Mouse (Mus musculus): ENCODE results near the gene Pfn3. TPM values are rescaled to one million over a fixed set of nuclear protein-coding genes. Genes with fewer than 3 reads are reported as not detected.

Pfn3 gene
- total RNA-seq, 1 experiment from 2014 or later: not detected

Other genes starting within 250 kb of the Pfn3 start
- 110 and 124 TPM in 2 replicates for gene Nsd1, start 205.4 kb downstream of the Pfn3 start, total RNA-seq (2017)
- gene Prelid1, start 94.7 kb downstream of the Pfn3 start, total RNA-seq (2017): 83.2 and 93.3 TPM in 2 replicates
- gene Rab24, start 93.3 kb downstream of the Pfn3 start, total RNA-seq (2017): 22.3 and 31.5 TPM in 2 replicates
- 6.2 and 9.0 TPM in 2 replicates for gene Mxd3, start 85.4 kb downstream of the Pfn3 start, total RNA-seq (2017)
- 83.6 and 85.1 TPM in 2 replicates for gene Lman2, start 52.4 kb downstream of the Pfn3 start, total RNA-seq (2017)
- gene Rgs14, start 45.5 kb downstream of the Pfn3 start, total RNA-seq (2017): 4.2 and 8.7 TPM in 2 replicates
- gene Slc34a1, start 17.0 kb downstream of the Pfn3 start, total RNA-seq (2017): not detected in 2 replicates
- not detected in 2 replicates for gene F12, start 11.6 kb upstream of the Pfn3 start, total RNA-seq (2017)
- 68.9 and 84.5 TPM in 2 replicates for gene Grk6, start 29.8 kb upstream of the Pfn3 start, total RNA-seq (2017)
- 0.27 TPM in 1 of 2 replicates, not detected in the other for gene Prr7, start 49.0 kb upstream of the Pfn3 start, total RNA-seq (2017)
- 1.1 and 5.3 TPM in 2 replicates for gene Dbn1, start 72.9 kb upstream of the Pfn3 start, total RNA-seq (2017)
- 4.6 and 12.2 TPM in 2 replicates for gene Pdlim7, start 98.4 kb upstream of the Pfn3 start, total RNA-seq (2017)
- gene Dok3, start 114.1 kb upstream of the Pfn3 start, total RNA-seq (2017): 8.3 and 9.6 TPM in 2 replicates
- 59.8 and 62.8 TPM in 2 replicates for gene Ddx41, start 121.4 kb upstream of the Pfn3 start, total RNA-seq (2017)
- 18.4 and 28.0 TPM in 2 replicates for gene Fam193b, start 155.9 kb upstream of the Pfn3 start, total RNA-seq (2017)
- gene Tmed9, start 158.5 kb upstream of the Pfn3 start, total RNA-seq (2017): 149 and 150 TPM in 2 replicates
- gene B4galt7, start 184.7 kb upstream of the Pfn3 start, total RNA-seq (2017): 13.3 and 14.2 TPM in 2 replicates
- 62.9 and 63.5 TPM in 2 replicates for gene Caml, start 207.8 kb upstream of the Pfn3 start, total RNA-seq (2017)
- gene Ddx46, start 219.8 kb upstream of the Pfn3 start, total RNA-seq (2017): 120 and 155 TPM in 2 replicates

Measured in common myeloid progenitor, adult 5-6 weeks (primary cell).